Mouse (Mus musculus): ENCODE results near the gene Slc9a9.

DNA sequence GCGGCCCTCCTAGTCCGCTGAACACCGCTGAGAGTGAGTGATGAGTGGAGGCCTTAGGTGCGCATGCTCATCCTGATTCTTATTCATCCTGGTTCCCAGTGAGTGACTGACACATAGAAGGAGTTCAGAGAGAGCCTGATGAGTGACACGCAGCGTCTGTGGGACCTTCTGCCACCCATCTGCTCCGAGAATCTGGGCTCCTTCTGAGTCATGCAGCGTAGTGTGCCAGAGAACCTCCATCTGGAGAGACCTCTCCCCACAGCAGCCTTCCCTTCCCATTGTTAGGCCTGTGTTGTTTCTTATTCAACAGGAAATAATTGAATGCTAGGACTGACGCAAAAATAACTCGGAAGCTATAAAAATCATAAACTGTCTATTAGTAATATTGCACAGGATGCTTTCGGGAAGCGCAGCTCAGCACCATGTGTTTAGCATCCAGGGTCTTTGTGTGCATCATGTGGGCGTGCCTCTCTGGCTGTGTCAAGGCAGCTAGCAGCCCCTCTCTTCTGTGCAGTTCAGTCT, 498.8 kb downstream of the Slc9a9 start:
- TF ChIP-seq CTCF (IDR thresholded peaks at IDR 0.05; ENCODE audit: low read depth, low read length), result no peak
- no peak for TF ChIP-seq POLR2A (IDR thresholded peaks at IDR 0.05; ENCODE audit: borderline replicate concordance, low read depth, low read length)
